Mouse (Mus musculus): ENCODE measurements around the gene Rxfp2. TPM values are rescaled to one million over a fixed set of nuclear protein-coding genes. Genes with fewer than 3 reads are reported as not detected.

The Rxfp2 gene
- polyA plus RNA-seq, 1 experiment: not detected

DNA sequence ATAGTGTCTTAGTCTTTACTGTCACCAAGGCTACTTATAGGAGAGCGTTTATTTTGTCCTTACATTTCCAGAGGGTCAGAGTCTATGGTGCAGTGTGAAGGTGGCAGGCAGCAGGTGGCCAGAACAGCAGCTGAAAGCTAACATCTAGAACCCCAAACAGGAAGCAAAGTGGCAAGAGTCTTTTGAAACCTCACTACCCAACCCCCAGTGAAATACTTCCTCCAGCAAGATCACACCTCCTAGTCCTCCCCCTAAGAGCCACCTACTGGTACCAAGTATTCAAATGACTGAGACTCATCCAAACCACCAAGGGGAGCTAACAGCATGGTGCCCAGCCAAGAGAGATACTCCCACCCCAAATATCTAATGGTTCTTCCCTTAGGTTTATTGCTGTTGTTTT lies 36.8 kb downstream of the Rxfp2 start:
- no peak overlapping the region for H3ac ChIP-seq (ENCODE audit: control insufficient read depth, insufficient read length, low read depth)
- H3K27me3 ChIP-seq (ENCODE audit: control insufficient read depth, insufficient read depth, insufficient read length): no peaks in the 10 kb centered on the region
- no peaks in the 10 kb centered on the region for H3K36me3 ChIP-seq (ENCODE audit: control insufficient read depth, insufficient read depth)
- no peak overlapping the region for H3K4me3 ChIP-seq (ENCODE audit: insufficient read depth, poor library complexity, severe bottlenecking)
- no peaks in the 10 kb centered on the region for H3K79me2 ChIP-seq (ENCODE audit: control insufficient read depth, insufficient read depth)
- H3K79me3 ChIP-seq (ENCODE audit: low read depth): no peaks in the 10 kb centered on the region
- TF ChIP-seq MYOD1 (IDR thresholded peaks at IDR 0.05; ENCODE audit: control insufficient read depth, insufficient read length, low read depth): no peak
- TF ChIP-seq CTCF (IDR thresholded peaks at IDR 0.05; ENCODE audit: control insufficient read depth, insufficient read depth, insufficient read length): no peak
- no peak for TF ChIP-seq USF1 (IDR thresholded peaks at IDR 0.05; ENCODE audit: low read depth)
- TF ChIP-seq FOSL1 (IDR thresholded peaks at IDR 0.05; ENCODE audit: insufficient read depth, low read length, poor library complexity, severe bottlenecking): no peak
- TF ChIP-seq CEBPB (IDR thresholded peaks at IDR 0.05; ENCODE audit: low read depth): no peak
- no peak for TF ChIP-seq MAX (IDR thresholded peaks at IDR 0.05)
- no peak for TF ChIP-seq MYOG (IDR thresholded peaks at IDR 0.05; ENCODE audit: control insufficient read depth, extremely low read depth, insufficient read length)

DNA sequence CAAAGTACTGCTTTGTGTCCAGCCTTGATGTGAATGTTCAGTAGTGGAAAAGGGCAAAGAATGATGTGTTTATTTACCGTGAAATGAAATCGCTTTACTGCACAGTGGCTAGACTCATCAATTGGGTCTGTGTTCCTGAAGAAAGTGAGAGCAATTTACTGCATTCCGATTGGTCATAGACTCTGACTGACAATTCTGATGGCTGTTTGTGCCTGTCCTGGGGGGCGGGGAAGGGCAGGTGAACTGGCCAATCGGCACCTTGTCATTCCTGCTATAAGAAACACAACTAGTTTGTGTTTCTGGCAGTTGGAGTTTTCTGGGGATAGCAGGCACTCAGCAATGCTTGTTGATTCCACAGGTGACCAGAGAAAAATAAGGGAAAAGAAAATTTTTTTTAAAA lies 37.6 kb downstream of the Rxfp2 start:
- Histone ChIP-seq H3K79me2 (ENCODE audit: control insufficient read depth, insufficient read depth) (no peaks in the 10 kb centered on the region), H3K27me3 (ENCODE audit: control insufficient read depth, insufficient read depth, insufficient read length) (no peaks in the 10 kb centered on the region), H3K4me3 (ENCODE audit: insufficient read depth, poor library complexity, severe bottlenecking) (no peak overlapping the region), H3K36me3 (ENCODE audit: control insufficient read depth, insufficient read depth) (no peaks in the 10 kb centered on the region), H3K79me3 (ENCODE audit: low read depth) (no peaks in the 10 kb centered on the region), H3ac (ENCODE audit: control insufficient read depth, insufficient read length, low read depth) (no peak overlapping the region)
- TF ChIP-seq CTCF (IDR thresholded peaks at IDR 0.05; ENCODE audit: control insufficient read depth, insufficient read depth, insufficient read length) (no peak), MYOD1 (IDR thresholded peaks at IDR 0.05; ENCODE audit: control insufficient read depth, insufficient read length, low read depth) (no peak), CEBPB (IDR thresholded peaks at IDR 0.05; ENCODE audit: low read depth) (no peak), MAX (IDR thresholded peaks at IDR 0.05) (no peak), MYOG (IDR thresholded peaks at IDR 0.05; ENCODE audit: control insufficient read depth, extremely low read depth, insufficient read length) (no peak), USF1 (IDR thresholded peaks at IDR 0.05; ENCODE audit: low read depth) (no peak), FOSL1 (IDR thresholded peaks at IDR 0.05; ENCODE audit: insufficient read depth, low read length, poor library complexity, severe bottlenecking) (no peak)

DNA sequence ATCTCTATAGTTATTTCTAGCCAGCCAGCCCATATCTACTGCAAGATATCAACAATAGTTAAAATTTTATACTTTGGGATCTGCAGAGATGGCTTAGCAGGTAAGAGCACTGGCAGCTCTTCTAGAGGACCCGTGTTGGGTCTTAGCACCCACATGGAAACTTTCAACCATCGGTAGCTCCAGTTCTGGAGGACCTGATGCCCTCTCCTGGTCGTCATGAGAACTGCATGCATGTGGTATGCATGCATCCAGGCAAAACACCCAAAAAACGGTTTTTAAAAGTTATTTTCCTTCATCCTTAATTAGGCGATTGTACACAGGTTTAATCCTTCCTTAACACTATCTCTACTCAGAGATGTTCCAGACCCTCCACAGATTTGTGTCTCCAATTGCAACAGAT lies 40.4 kb downstream of the Rxfp2 start:
- Histone ChIP-seq H3ac (ENCODE audit: control insufficient read depth, insufficient read length, low read depth) (no peak overlapping the region), H3K27me3 (ENCODE audit: control insufficient read depth, insufficient read depth, insufficient read length) (no peaks in the 10 kb centered on the region), H3K79me3 (ENCODE audit: low read depth) (no peaks in the 10 kb centered on the region), H3K4me3 (ENCODE audit: insufficient read depth, poor library complexity, severe bottlenecking) (no peak overlapping the region), H3K79me2 (ENCODE audit: control insufficient read depth, insufficient read depth) (no peaks in the 10 kb centered on the region), H3K36me3 (ENCODE audit: control insufficient read depth, insufficient read depth) (no peaks in the 10 kb centered on the region)
- TF ChIP-seq MYOD1 (IDR thresholded peaks at IDR 0.05; ENCODE audit: control insufficient read depth, insufficient read length, low read depth) (no peak), MYOG (IDR thresholded peaks at IDR 0.05; ENCODE audit: control insufficient read depth, extremely low read depth, insufficient read length) (no peak), USF1 (IDR thresholded peaks at IDR 0.05; ENCODE audit: low read depth) (no peak), FOSL1 (IDR thresholded peaks at IDR 0.05; ENCODE audit: insufficient read depth, low read length, poor library complexity, severe bottlenecking) (no peak), MAX (IDR thresholded peaks at IDR 0.05) (no peak), CTCF (IDR thresholded peaks at IDR 0.05; ENCODE audit: control insufficient read depth, insufficient read depth, insufficient read length) (no peak), CEBPB (IDR thresholded peaks at IDR 0.05; ENCODE audit: low read depth) (no peak)

GRCm38 (mm10) chr5:150059466-150059865 lies 41.0 kb downstream of the Rxfp2 start:
- Histone ChIP-seq H3K79me2 (ENCODE audit: control insufficient read depth, insufficient read depth) (no peaks in the 10 kb centered on the region), H3ac (ENCODE audit: control insufficient read depth, insufficient read length, low read depth) (no peak overlapping the region), H3K27me3 (ENCODE audit: control insufficient read depth, insufficient read depth, insufficient read length) (no peaks in the 10 kb centered on the region), H3K79me3 (ENCODE audit: low read depth) (no peaks in the 10 kb centered on the region), H3K36me3 (ENCODE audit: control insufficient read depth, insufficient read depth) (no peaks in the 10 kb centered on the region), H3K4me3 (ENCODE audit: insufficient read depth, poor library complexity, severe bottlenecking) (no peak overlapping the region)
- TF ChIP-seq MYOG (IDR thresholded peaks at IDR 0.05; ENCODE audit: control insufficient read depth, extremely low read depth, insufficient read length): no peak
- TF ChIP-seq FOSL1 (IDR thresholded peaks at IDR 0.05; ENCODE audit: insufficient read depth, low read length, poor library complexity, severe bottlenecking): no peak
- TF ChIP-seq MYOD1 (IDR thresholded peaks at IDR 0.05; ENCODE audit: control insufficient read depth, insufficient read length, low read depth): no peak
- no peak for TF ChIP-seq CEBPB (IDR thresholded peaks at IDR 0.05; ENCODE audit: low read depth)
- no peak for TF ChIP-seq MAX (IDR thresholded peaks at IDR 0.05)
- TF ChIP-seq CTCF (IDR thresholded peaks at IDR 0.05; ENCODE audit: control insufficient read depth, insufficient read depth, insufficient read length): no peak
- TF ChIP-seq USF1 (IDR thresholded peaks at IDR 0.05; ENCODE audit: low read depth): no peak

DNA sequence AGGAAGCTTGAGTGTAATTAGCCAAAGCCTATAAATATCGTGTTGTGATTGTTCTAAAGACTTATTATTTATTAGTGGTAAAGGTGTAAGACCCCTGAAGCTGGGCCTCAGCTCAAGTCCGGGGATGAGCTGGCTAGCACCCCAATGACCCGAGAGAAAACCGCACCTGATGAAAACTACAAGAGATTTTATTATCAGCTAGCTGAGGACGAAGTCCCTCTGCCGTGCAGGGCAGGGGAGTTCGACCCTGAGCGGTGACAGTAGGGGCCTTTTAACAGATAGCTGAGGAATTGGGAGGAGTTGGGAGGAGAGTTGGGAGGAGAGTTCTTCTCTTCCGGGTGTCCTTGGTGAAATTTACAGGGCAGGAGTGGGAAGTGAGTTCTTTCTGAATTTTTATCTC lies 42.6 kb downstream of the Rxfp2 start:
- no peaks in the 10 kb centered on the region for H3K79me3 ChIP-seq (ENCODE audit: low read depth)
- no peaks in the 10 kb centered on the region for H3K36me3 ChIP-seq (ENCODE audit: control insufficient read depth, insufficient read depth)
- no peak for TF ChIP-seq MYOG (IDR thresholded peaks at IDR 0.05; ENCODE audit: control insufficient read depth, extremely low read depth, insufficient read length)
- no peak for TF ChIP-seq MYOD1 (IDR thresholded peaks at IDR 0.05; ENCODE audit: control insufficient read depth, insufficient read length, low read depth)
- TF ChIP-seq USF1 (IDR thresholded peaks at IDR 0.05; ENCODE audit: low read depth): no peak
- no peak for TF ChIP-seq CEBPB (IDR thresholded peaks at IDR 0.05; ENCODE audit: low read depth)
- TF ChIP-seq CTCF (IDR thresholded peaks at IDR 0.05; ENCODE audit: control insufficient read depth, insufficient read depth, insufficient read length): no peak
- TF ChIP-seq FOSL1 (IDR thresholded peaks at IDR 0.05; ENCODE audit: insufficient read depth, low read length, poor library complexity, severe bottlenecking): no peak
- TF ChIP-seq MAX (IDR thresholded peaks at IDR 0.05): no peak
- H3K4me3 ChIP-seq (ENCODE audit: insufficient read depth, poor library complexity, severe bottlenecking): no peak overlapping the region
- no peaks in the 10 kb centered on the region for H3K27me3 ChIP-seq (ENCODE audit: control insufficient read depth, insufficient read depth, insufficient read length)
- H3K79me2 ChIP-seq (ENCODE audit: control insufficient read depth, insufficient read depth): no peaks in the 10 kb centered on the region
- no peak overlapping the region for H3ac ChIP-seq (ENCODE audit: control insufficient read depth, insufficient read length, low read depth)

GRCm38 (mm10) chr5:150064286-150064685 lies 45.8 kb downstream of the Rxfp2 start:
- H3K79me3 ChIP-seq (ENCODE audit: low read depth): no peaks in the 10 kb centered on the region
- no peaks in the 10 kb centered on the region for H3K36me3 ChIP-seq (ENCODE audit: control insufficient read depth, insufficient read depth)
- H3ac ChIP-seq (ENCODE audit: control insufficient read depth, insufficient read length, low read depth): no peak overlapping the region
- no peaks in the 10 kb centered on the region for H3K79me2 ChIP-seq (ENCODE audit: control insufficient read depth, insufficient read depth)
- H3K27me3 ChIP-seq (ENCODE audit: control insufficient read depth, insufficient read depth, insufficient read length): no peaks in the 10 kb centered on the region
- TF ChIP-seq CEBPB (IDR thresholded peaks at IDR 0.05; ENCODE audit: low read depth) (no peak), MAX (IDR thresholded peaks at IDR 0.05) (no peak), MYOG (IDR thresholded peaks at IDR 0.05; ENCODE audit: control insufficient read depth, extremely low read depth, insufficient read length) (no peak), CTCF (IDR thresholded peaks at IDR 0.05; ENCODE audit: control insufficient read depth, insufficient read depth, insufficient read length) (no peak), MYOD1 (IDR thresholded peaks at IDR 0.05; ENCODE audit: control insufficient read depth, insufficient read length, low read depth) (no peak), USF1 (IDR thresholded peaks at IDR 0.05; ENCODE audit: low read depth) (no peak)
- H3K4me3 ChIP-seq (ENCODE audit: insufficient read depth, poor library complexity, severe bottlenecking): no peak overlapping the region

Measured in C2C12 (cell line).